Mouse (Mus musculus) stomach, postnatal 0 days (tissue): Measurements from ENCODE around the gene Egflam. TPM values are rescaled to one million over a fixed set of nuclear protein-coding genes. Genes with fewer than 3 reads are reported as not detected.

Experiments
- ATAC-seq: fragments of 200-750 bp; cut with Nextera tagmentation; 2 replicates; pipeline ENCODE4 v1.8.0; 2017; ENCODE audit not compliant: low FRiP score, low TSS enrichment
- DNase-seq: peaks from one replicate; pipeline ENCODE4 v3.0.0-alpha.2; 2016; ENCODE audit warnings: low spot score
- H3K27ac ChIP-seq: fragments of 300-500 bp; sonication (generic); replicated peaks from 2 replicates; pipeline ENCODE4 v1.5.1; 2014; ENCODE audit warnings: mild to moderate bottlenecking, control low read depth
- H3K27me3 ChIP-seq: fragments of 300-500 bp; sonication (generic); 2 replicates; pipeline ENCODE4 v1.6.1; 2014; ENCODE audit warnings: low read length; ENCODE audit not compliant: control insufficient read depth, insufficient read depth
- H3K36me3 ChIP-seq: fragments of 300-500 bp; sonication (generic); 2 replicates; pipeline ENCODE4 v1.6.1; 2014; ENCODE audit warnings: low read length, mixed read lengths; ENCODE audit not compliant: control insufficient read depth, insufficient read depth
- H3K4me1 ChIP-seq: fragments of 300-500 bp; sonication (generic); replicated peaks from 2 replicates; pipeline ENCODE4 v1.6.1; 2014; ENCODE audit warnings: antibody characterized with exemption; ENCODE audit not compliant: control insufficient read depth, insufficient read depth
- H3K4me2 ChIP-seq: fragments of 300-500 bp; sonication (generic); replicated peaks from 2 replicates; pipeline ENCODE4 v1.6.1; 2014; ENCODE audit warnings: low read depth, mild to moderate bottlenecking, control low read depth, moderate library complexity
- H3K4me3 ChIP-seq: fragments of 300-500 bp; sonication (generic); 2 replicates; pipeline ENCODE4 v1.5.1; 2014; ENCODE audit warnings: low read depth, low read length, control low read depth
- H3K9ac ChIP-seq: fragments of 300-500 bp; sonication (generic); 2 replicates; pipeline ENCODE4 v1.6.1; 2014; ENCODE audit warnings: mild to moderate bottlenecking, low read length, control low read depth, mixed read lengths
- H3K9me3 ChIP-seq: fragments of 300-500 bp; sonication (generic); 2 replicates; pipeline ENCODE4 v1.6.1; 2016; ENCODE audit warnings: low read length; ENCODE audit not compliant: control insufficient read depth
- CTCF ChIP-seq: IDR thresholded peaks from 2 replicates; pipeline ENCODE4 v1.5.1; 2016; ENCODE audit warnings: antibody characterized with exemption, low read depth, mild to moderate bottlenecking, moderate library complexity
- EP300 ChIP-seq: optimal IDR thresholded peaks from 2 replicates; pipeline ENCODE3; 2016; ENCODE audit warnings: antibody characterized with exemption
- WGBS: fragments of 180-500 bp; shearing (Covaris S2); extraction: QIAGEN DNeasy Blood & Tissue Kit; methylation state at CpG from one replicate; pipeline ENCODE4 v1.1.7; 2014; 5-methylcytosine and 5-hydroxymethylcytosine counted together
- polyA plus RNA-seq: library from polyadenylated mRNA; unstranded; fragments of >200 nt; fragmentation: Nextera tagmentation; extraction: Ambion mirVana; gene quantifications from 2 replicates; pipeline ENCODE4 v1.2.1, GENCODE M21; 2015

The Egflam gene
- polyA plus RNA-seq, 1 experiment from 2014 or later = 6.6 TPM

GRCm38 (mm10) chr15:7217273-7217598 is 181.0 kb downstream of the Egflam start:
- Histone ChIP-seq H3K27ac (no peak overlapping the region), H3K4me1 (no peaks in the 10 kb centered on the region), H3K27me3 (no peaks in the 10 kb centered on the region), H3K36me3 (no peaks in the 10 kb centered on the region), H3K4me2 (no peak overlapping the region), H3K9me3 (no peaks in the 10 kb centered on the region), H3K9ac (no peak overlapping the region), H3K4me3 (no peak overlapping the region)
- 87% methylated on average over 6 of the region's 6 CpGs for WGBS
- ATAC-seq = no peak
- no peak for DNase-seq
- no peak for TF ChIP-seq CTCF
- TF ChIP-seq EP300 = no peak

- Histone ChIP-seq H3K36me3 (no peaks in the 10 kb centered on the region), H3K27me3 (no peaks in the 10 kb centered on the region), H3K4me2 (no peak overlapping the region), H3K9ac (no peak overlapping the region), H3K27ac (peak overlapping the region; percentile 56), H3K4me3 (no peak overlapping the region), H3K4me1 (no peaks in the 10 kb centered on the region), H3K9me3 (no peaks in the 10 kb centered on the region)
- DNase-seq (peak; percentile 52), ATAC-seq (peak; percentile 79)
- 69% methylated on average over 9 of the region's 9 CpGs for WGBS
- TF ChIP-seq EP300 (no peak), CTCF (no peak)
Measured at GRCm38 (mm10) chr15:7216581-7217272, 181.5 kb downstream of the Egflam start.

DNA sequence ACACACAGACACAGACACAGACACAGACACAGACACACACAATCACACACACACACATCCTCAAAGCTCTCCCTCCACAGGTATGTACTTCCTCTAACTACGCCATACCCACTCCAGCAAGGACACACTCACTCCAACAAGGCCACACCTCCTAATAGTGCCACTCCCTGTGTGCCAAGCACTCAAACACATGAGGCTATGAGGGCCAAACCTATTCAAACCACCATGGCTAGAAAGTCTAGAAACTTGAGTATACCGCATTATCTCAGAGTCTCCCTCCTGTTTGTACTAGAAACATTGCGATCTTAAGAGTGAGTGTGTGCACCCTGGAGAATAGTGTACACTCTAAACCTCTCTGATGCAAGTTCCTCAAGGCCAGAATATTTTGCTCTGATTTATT is 182.3 kb downstream of the Egflam start:
- H3K4me1 ChIP-seq = no peaks in the 10 kb centered on the region
- no peak overlapping the region for H3K4me3 ChIP-seq
- H3K9ac ChIP-seq = no peak overlapping the region
- H3K36me3 ChIP-seq = no peaks in the 10 kb centered on the region
- 69% methylated on average over 3 of the region's 3 CpGs for WGBS
- H3K9me3 ChIP-seq = no peaks in the 10 kb centered on the region
- H3K27ac ChIP-seq = no peak overlapping the region
- DNase-seq (peak; percentile 45), ATAC-seq (peak; percentile 85)
- no peak overlapping the region for H3K4me2 ChIP-seq
- no peak for TF ChIP-seq CTCF
- TF ChIP-seq EP300 = no peak
- H3K27me3 ChIP-seq = no peaks in the 10 kb centered on the region

DNA sequence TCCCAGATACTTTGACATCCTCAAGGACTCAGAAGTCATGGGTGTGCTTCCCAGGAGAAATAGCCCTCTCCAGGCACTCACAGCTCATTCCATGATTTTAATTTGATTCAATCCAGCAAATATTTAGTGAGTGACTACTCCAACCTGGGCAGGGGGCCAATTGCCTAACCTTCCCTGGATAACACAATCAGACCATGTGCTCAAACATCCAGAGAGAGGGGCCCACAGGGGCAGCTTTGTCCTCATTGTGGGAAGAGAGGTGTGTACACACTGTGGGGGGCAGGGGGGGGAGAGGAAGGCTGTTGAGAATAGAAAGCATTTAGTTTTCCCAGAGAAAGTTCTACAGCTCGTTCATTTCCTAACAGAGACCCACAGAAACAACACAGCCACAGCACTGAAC is 184.5 kb downstream of the Egflam start:
- DNase-seq (peak; percentile 94), ATAC-seq (peak; percentile 89)
- H3K4me1 ChIP-seq = no peaks in the 10 kb centered on the region
- H3K9ac ChIP-seq = no peak overlapping the region
- no peak overlapping the region for H3K4me2 ChIP-seq
- H3K4me3 ChIP-seq = no peak overlapping the region
- H3K27ac ChIP-seq = peak overlapping the region; percentile 67; the same call in 1 of the 2 replicates
- H3K36me3 ChIP-seq = no peaks in the 10 kb centered on the region
- WGBS = 3% methylated on average over 1 of the region's 1 CpGs
- no peaks in the 10 kb centered on the region for H3K9me3 ChIP-seq
- no peaks in the 10 kb centered on the region for H3K27me3 ChIP-seq
- TF ChIP-seq EP300 (no peak), CTCF (no peak)

GRCm38 (mm10) chr15:7208180-7208579 is 190.0 kb downstream of the Egflam start:
- Histone ChIP-seq H3K9me3 (no peaks in the 10 kb centered on the region), H3K27ac (no peak overlapping the region), H3K4me2 (no peak overlapping the region), H3K4me3 (no peak overlapping the region), H3K36me3 (no peaks in the 10 kb centered on the region; the same call in 1 of the 2 replicates), H3K27me3 (no peaks in the 10 kb centered on the region), H3K4me1 (no peaks in the 10 kb centered on the region), H3K9ac (no peak overlapping the region)
- ATAC-seq (0 out of 2 replicates have a peak, but pooled peaks have one; percentile 22), DNase-seq (no peak)
- TF ChIP-seq CTCF (no peak), EP300 (no peak)
- 67% methylated on average over 9 of the region's 9 CpGs for WGBS

DNA sequence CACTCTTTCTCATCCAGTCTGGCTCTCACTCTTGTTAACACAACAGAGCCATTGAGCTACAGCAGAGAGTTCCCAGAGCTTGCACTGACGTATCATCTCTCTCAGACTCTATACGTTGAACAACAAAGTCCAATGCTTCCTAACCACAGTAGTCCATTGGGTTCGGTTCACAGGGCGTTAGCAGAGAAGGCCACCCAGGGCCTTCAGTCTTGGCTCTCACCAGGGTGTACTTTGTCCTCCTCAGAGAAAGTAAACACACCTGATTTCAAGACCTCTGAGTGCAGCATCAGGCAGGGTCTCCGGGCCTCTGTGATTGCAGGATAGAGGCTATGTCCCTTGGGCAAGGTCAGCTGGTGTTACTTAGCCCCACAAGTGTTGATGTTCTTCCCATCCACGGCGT is 190.9 kb downstream of the Egflam start:
- Histone ChIP-seq H3K4me3 (no peak overlapping the region), H3K27ac (no peak overlapping the region), H3K9me3 (no peaks in the 10 kb centered on the region), H3K4me1 (peaks cover under 1% of the 10 kb centered on the region; the same call in 1 of the 2 replicates), H3K36me3 (no peaks in the 10 kb centered on the region; the same call in 1 of the 2 replicates), H3K27me3 (no peaks in the 10 kb centered on the region), H3K4me2 (no peak overlapping the region), H3K9ac (no peak overlapping the region)
- TF ChIP-seq CTCF (no peak), EP300 (no peak)
- 65% methylated on average over 7 of the region's 7 CpGs for WGBS
- DNase-seq = peak; percentile 52
- ATAC-seq = peak; percentile 76
